Mouse (Mus musculus): Measurements from ENCODE around the gene Ttc13. TPM values are rescaled to one million over a fixed set of nuclear protein-coding genes. Genes with fewer than 3 reads are reported as not detected.

The Ttc13 gene
- polyA plus RNA-seq, 1 experiment from 2014 or later = 27.5 TPM

DNA sequence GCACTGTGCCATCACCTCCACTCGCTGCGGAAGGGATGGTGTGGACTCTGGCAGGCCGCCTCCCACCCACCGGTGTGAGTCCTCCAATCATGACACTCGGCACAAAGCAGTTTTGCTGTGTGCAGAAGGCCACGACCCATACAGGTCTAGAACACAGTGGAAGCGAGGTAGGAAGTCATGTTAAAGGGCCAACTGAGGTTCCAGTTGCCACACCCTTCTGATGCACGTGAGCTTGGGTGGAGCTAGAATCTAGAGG lies 86.6 kb downstream of the Ttc13 start:
- no peak for ATAC-seq (replicated peaks; ENCODE audit: extremely low read depth, insufficient read depth, low FRiP score)
- 80% methylated on average over 8 of the region's 8 CpGs for WGBS
- no peak overlapping the region for H3K4me2 ChIP-seq (ENCODE audit: low read depth, low read length)
- 0 out of 2 replicates have a peak overlapping the region, but pooled peaks have one; percentile 27 for H3K27ac ChIP-seq (ENCODE audit: low read length)
- no peaks in the 10 kb centered on the region for H3K9me3 ChIP-seq (replicated peaks; ENCODE audit: control insufficient read depth, low read length)
- H3K4me1 ChIP-seq (ENCODE audit: control insufficient read depth, insufficient read depth, low read length) = peaks cover 29% of the 10 kb centered on the region
- H3K4me3 ChIP-seq (ENCODE audit: low read length) = no peak overlapping the region
- H3K9ac ChIP-seq (ENCODE audit: low read length) = no peak overlapping the region
- H3K27me3 ChIP-seq (ENCODE audit: control insufficient read depth, insufficient read depth, low read length) = no peaks in the 10 kb centered on the region
- H3K36me3 ChIP-seq (ENCODE audit: control insufficient read depth, insufficient read depth) = peaks cover 40% of the 10 kb centered on the region

- H3K9me3 ChIP-seq (replicated peaks; ENCODE audit: control insufficient read depth, low read length) = no peaks in the 10 kb centered on the region
- peaks cover 29% of the 10 kb centered on the region for H3K4me1 ChIP-seq (ENCODE audit: control insufficient read depth, insufficient read depth, low read length)
- peaks cover 36% of the 10 kb centered on the region for H3K36me3 ChIP-seq (ENCODE audit: control insufficient read depth, insufficient read depth)
- WGBS = 83% methylated on average over 13 of the region's 13 CpGs
- H3K4me3 ChIP-seq (ENCODE audit: low read length) = no peak overlapping the region
- H3K27ac ChIP-seq (ENCODE audit: low read length) = peak overlapping the region; percentile 97
- H3K9ac ChIP-seq (ENCODE audit: low read length) = no peak overlapping the region
- no peak overlapping the region for H3K4me2 ChIP-seq (ENCODE audit: low read depth, low read length)
- no peak for ATAC-seq (replicated peaks; ENCODE audit: extremely low read depth, insufficient read depth, low FRiP score)
- no peaks in the 10 kb centered on the region for H3K27me3 ChIP-seq (ENCODE audit: control insufficient read depth, insufficient read depth, low read length)
These were observed 87.2 kb downstream of the Ttc13 start for GRCm38 (mm10) chr8:124634411-124635246.

GRCm38 (mm10) chr8:124633001-124633703 lies 88.6 kb downstream of the Ttc13 start:
- H3K4me2 ChIP-seq (ENCODE audit: low read depth, low read length) = peak overlapping the region; percentile 32; the same call in 1 of the 2 replicates
- peaks cover 29% of the 10 kb centered on the region for H3K4me1 ChIP-seq (ENCODE audit: control insufficient read depth, insufficient read depth, low read length)
- peaks cover 26% of the 10 kb centered on the region for H3K36me3 ChIP-seq (ENCODE audit: control insufficient read depth, insufficient read depth)
- peak; percentile 84 for ATAC-seq (replicated peaks; ENCODE audit: extremely low read depth, insufficient read depth, low FRiP score)
- peak overlapping the region; percentile 97 for H3K27ac ChIP-seq (ENCODE audit: low read length)
- WGBS = 39% methylated on average over 14 of the region's 14 CpGs
- H3K9me3 ChIP-seq (replicated peaks; ENCODE audit: control insufficient read depth, low read length) = no peaks in the 10 kb centered on the region
- no peak overlapping the region for H3K4me3 ChIP-seq (ENCODE audit: low read length)
- H3K9ac ChIP-seq (ENCODE audit: low read length) = peak overlapping the region; percentile 43
- no peaks in the 10 kb centered on the region for H3K27me3 ChIP-seq (ENCODE audit: control insufficient read depth, insufficient read depth, low read length)

GRCm38 (mm10) chr8:124631966-124632365 lies 89.8 kb downstream of the Ttc13 start:
- H3K27ac ChIP-seq (ENCODE audit: low read length) = peak overlapping the region; percentile 97
- peaks cover 16% of the 10 kb centered on the region for H3K36me3 ChIP-seq (ENCODE audit: control insufficient read depth, insufficient read depth)
- no peaks in the 10 kb centered on the region for H3K27me3 ChIP-seq (ENCODE audit: control insufficient read depth, insufficient read depth, low read length)
- no peak overlapping the region for H3K4me2 ChIP-seq (ENCODE audit: low read depth, low read length)
- ATAC-seq (replicated peaks; ENCODE audit: extremely low read depth, insufficient read depth, low FRiP score) = no peak
- H3K4me3 ChIP-seq (ENCODE audit: low read length) = no peak overlapping the region
- H3K4me1 ChIP-seq (ENCODE audit: control insufficient read depth, insufficient read depth, low read length) = peaks cover 29% of the 10 kb centered on the region
- WGBS = 55% methylated on average over 7 of the region's 7 CpGs
- H3K9me3 ChIP-seq (replicated peaks; ENCODE audit: control insufficient read depth, low read length) = no peaks in the 10 kb centered on the region
- H3K9ac ChIP-seq (ENCODE audit: low read length) = no peak overlapping the region

DNA sequence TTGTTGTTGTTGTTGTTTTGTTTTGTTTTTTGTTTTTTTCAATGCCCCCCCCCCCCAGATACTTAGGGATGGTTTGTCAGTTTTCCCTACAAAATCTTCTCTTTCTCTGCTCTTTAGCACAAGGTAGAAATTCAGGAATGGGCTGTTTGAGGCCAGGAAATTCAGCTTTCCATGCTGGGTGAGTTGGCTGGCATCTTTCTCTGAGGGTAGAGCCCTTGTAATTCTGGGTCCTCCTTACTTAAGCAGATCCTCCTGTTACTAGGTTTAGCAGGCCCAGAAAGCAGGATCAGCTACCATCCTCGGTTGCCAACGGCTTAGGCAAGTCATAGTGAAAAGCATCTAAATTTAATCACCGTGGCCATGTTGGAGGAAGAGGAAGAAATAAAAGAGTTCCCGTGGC lies 90.9 kb downstream of the Ttc13 start:
- no peak overlapping the region for H3K9ac ChIP-seq (ENCODE audit: low read length)
- no peak for ATAC-seq (replicated peaks; ENCODE audit: extremely low read depth, insufficient read depth, low FRiP score)
- H3K27ac ChIP-seq (ENCODE audit: low read length) = 0 out of 2 replicates have a peak overlapping the region, but pooled peaks have one; percentile 7
- H3K4me1 ChIP-seq (ENCODE audit: control insufficient read depth, insufficient read depth, low read length) = peaks cover 29% of the 10 kb centered on the region
- 73% methylated on average over 4 of the region's 4 CpGs for WGBS
- no peak overlapping the region for H3K4me2 ChIP-seq (ENCODE audit: low read depth, low read length)
- no peaks in the 10 kb centered on the region for H3K27me3 ChIP-seq (ENCODE audit: control insufficient read depth, insufficient read depth, low read length)
- H3K4me3 ChIP-seq (ENCODE audit: low read length) = no peak overlapping the region
- peaks cover 6% of the 10 kb centered on the region for H3K36me3 ChIP-seq (ENCODE audit: control insufficient read depth, insufficient read depth)
- no peaks in the 10 kb centered on the region for H3K9me3 ChIP-seq (replicated peaks; ENCODE audit: control insufficient read depth, low read length)

DNA sequence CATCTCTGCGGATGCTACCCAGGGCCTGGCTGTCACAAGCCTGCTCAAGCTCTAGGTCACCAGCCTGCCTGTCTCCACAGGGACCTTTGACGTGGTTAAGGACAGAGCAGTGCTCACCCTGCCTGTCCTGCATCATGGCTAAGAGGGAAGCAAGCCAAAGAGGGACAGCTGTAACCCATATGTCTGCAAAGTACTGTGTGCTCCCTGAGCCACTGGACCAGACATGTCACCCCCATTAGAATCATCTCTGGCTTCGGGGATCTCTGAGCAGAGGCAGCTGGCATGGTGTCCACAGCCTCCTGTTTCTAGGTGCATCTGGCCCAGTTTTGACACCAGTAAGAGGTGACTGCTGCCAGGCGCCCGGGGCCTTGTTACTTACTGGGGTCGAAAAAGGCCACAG lies 91.3 kb downstream of the Ttc13 start:
- Histone ChIP-seq H3K9ac (ENCODE audit: low read length) (no peak overlapping the region), H3K4me1 (ENCODE audit: control insufficient read depth, insufficient read depth, low read length) (peaks cover 29% of the 10 kb centered on the region), H3K36me3 (ENCODE audit: control insufficient read depth, insufficient read depth) (peaks cover 2% of the 10 kb centered on the region), H3K9me3 (replicated peaks; ENCODE audit: control insufficient read depth, low read length) (no peaks in the 10 kb centered on the region), H3K4me3 (ENCODE audit: low read length) (no peak overlapping the region), H3K27ac (ENCODE audit: low read length) (no peak overlapping the region), H3K27me3 (ENCODE audit: control insufficient read depth, insufficient read depth, low read length) (no peaks in the 10 kb centered on the region), H3K4me2 (ENCODE audit: low read depth, low read length) (no peak overlapping the region)
- no peak for ATAC-seq (replicated peaks; ENCODE audit: extremely low read depth, insufficient read depth, low FRiP score)
- WGBS = 73% methylated on average over 6 of the region's 6 CpGs

DNA sequence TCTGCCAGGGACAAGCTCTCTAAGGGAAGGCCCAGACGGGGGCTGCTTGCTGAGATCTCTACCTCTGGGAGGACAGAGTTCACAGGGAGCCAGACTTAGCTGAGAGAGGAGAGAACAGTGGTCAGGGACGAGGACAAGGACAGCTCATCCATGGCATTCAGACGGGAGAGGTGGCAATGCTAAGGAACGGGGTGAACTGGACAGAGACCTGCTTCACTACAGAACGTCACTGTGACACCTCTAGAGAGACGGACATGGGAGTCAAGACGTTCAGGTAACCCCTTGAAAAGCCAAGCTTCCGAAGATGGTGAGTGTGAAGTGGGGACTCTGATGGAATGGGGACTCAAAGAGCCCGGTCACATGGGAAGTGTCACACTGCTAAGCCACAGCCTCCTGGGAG lies 95.5 kb downstream of the Ttc13 start:
- ATAC-seq (replicated peaks; ENCODE audit: extremely low read depth, insufficient read depth, low FRiP score) = no peak
- Histone ChIP-seq H3K4me1 (ENCODE audit: control insufficient read depth, insufficient read depth, low read length) (0 out of 2 replicates have a peak, but pooled peaks cover 4% of the 10 kb centered on the region), H3K4me2 (ENCODE audit: low read depth, low read length) (no peak overlapping the region), H3K27me3 (ENCODE audit: control insufficient read depth, insufficient read depth, low read length) (no peaks in the 10 kb centered on the region), H3K4me3 (ENCODE audit: low read length) (no peak overlapping the region), H3K36me3 (ENCODE audit: control insufficient read depth, insufficient read depth) (no peaks in the 10 kb centered on the region), H3K27ac (ENCODE audit: low read length) (no peak overlapping the region), H3K9me3 (replicated peaks; ENCODE audit: control insufficient read depth, low read length) (no peaks in the 10 kb centered on the region), H3K9ac (ENCODE audit: low read length) (no peak overlapping the region)
- WGBS = 84% methylated on average over 9 of the region's 9 CpGs

Other genes starting within 250 kb of the Ttc13 start
- 23.2 and 23.8 TPM in 2 replicates for gene Cog2, start 201.2 kb downstream of the Ttc13 start, polyA plus RNA-seq (2015; fragmentation: Nextera tagmentation; extraction: Ambion mirVana)
- gene Agt, start 152.3 kb downstream of the Ttc13 start, polyA plus RNA-seq (2015; fragmentation: Nextera tagmentation; extraction: Ambion mirVana) = 2.1 and 2.6 TPM in 2 replicates
- 0.16 and 0.39 TPM in 2 replicates for gene Capn9, start 145.9 kb downstream of the Ttc13 start, polyA plus RNA-seq (2015; fragmentation: Nextera tagmentation; extraction: Ambion mirVana)
- gene 2310022B05Rik, start 58.6 kb downstream of the Ttc13 start, polyA plus RNA-seq (2015; fragmentation: Nextera tagmentation; extraction: Ambion mirVana) = 39.3 and 47.7 TPM in 2 replicates
- 15.8 and 16.0 TPM in 2 replicates for gene Arv1, start 156 bp upstream of the Ttc13 start, polyA plus RNA-seq (2015; fragmentation: Nextera tagmentation; extraction: Ambion mirVana)
- gene Fam89a, start 29.8 kb upstream of the Ttc13 start, polyA plus RNA-seq (2015; fragmentation: Nextera tagmentation; extraction: Ambion mirVana) = 1.6 and 1.9 TPM in 2 replicates
- 0.14 and 0.17 TPM in 2 replicates for gene Trim67, start 71.1 kb upstream of the Ttc13 start, polyA plus RNA-seq (2015; fragmentation: Nextera tagmentation; extraction: Ambion mirVana)
- gene Gnpat, start 141.1 kb upstream of the Ttc13 start, polyA plus RNA-seq (2015; fragmentation: Nextera tagmentation; extraction: Ambion mirVana) = 120 and 129 TPM in 2 replicates
- gene 2810004N23Rik, start 141.1 kb upstream of the Ttc13 start, polyA plus RNA-seq (2015; fragmentation: Nextera tagmentation; extraction: Ambion mirVana) = 51.4 and 52.2 TPM in 2 replicates
- gene Exoc8, start 175.7 kb upstream of the Ttc13 start, polyA plus RNA-seq (2015; fragmentation: Nextera tagmentation; extraction: Ambion mirVana) = 6.9 and 7.3 TPM in 2 replicates
- 8.3 and 8.5 TPM in 2 replicates for gene Sprtn, start 175.9 kb upstream of the Ttc13 start, polyA plus RNA-seq (2015; fragmentation: Nextera tagmentation; extraction: Ambion mirVana)
- gene Egln1, start 227.3 kb upstream of the Ttc13 start, polyA plus RNA-seq (2015; fragmentation: Nextera tagmentation; extraction: Ambion mirVana) = 17.8 and 19.5 TPM in 2 replicates

Measured in heart, embryonic 16.5 days (tissue).